Mouse (Mus musculus): Measurements from ENCODE around the gene Ism1. TPM values are rescaled to one million over a fixed set of nuclear protein-coding genes. Genes with fewer than 3 reads are reported as not detected.

Ism1 gene
- polyA plus RNA-seq, 1 experiment from 2014 or later: 4.7 TPM

- ATAC-seq (ENCODE audit: insufficient number of reproducible peaks, low FRiP score, low TSS enrichment, low read depth) (no peak), DNase-seq (ENCODE audit: low spot score) (no peak)
- H3K9ac ChIP-seq (ENCODE audit: low read length): no peak overlapping the region
- WGBS: 71% methylated on average over 2 of the region's 2 CpGs
- no peak overlapping the region for H3K4me3 ChIP-seq (ENCODE audit: low read depth, low read length)
- no peaks in the 10 kb centered on the region for H3K36me3 ChIP-seq (ENCODE audit: control insufficient read depth, insufficient read depth, low read length)
- peaks cover 6% of the 10 kb centered on the region for H3K4me1 ChIP-seq (ENCODE audit: control insufficient read depth, insufficient read depth, low read length)
- H3K27ac ChIP-seq (replicated peaks; ENCODE audit: low read depth, low read length): no peak overlapping the region
- no peak overlapping the region for H3K4me2 ChIP-seq (ENCODE audit: low read depth, severe bottlenecking)
- peaks cover 4% of the 10 kb centered on the region; the same call in 1 of the 2 replicates for H3K27me3 ChIP-seq (ENCODE audit: control insufficient read depth, insufficient read depth, low read length)
- H3K9me3 ChIP-seq (ENCODE audit: control insufficient read depth, low read length): no peaks in the 10 kb centered on the region
These were observed 5.6 kb upstream of the Ism1 start for GRCm38 (mm10) chr2:139672371-139672770.

GRCm38 (mm10) chr2:139677065-139677762 is 764 bp upstream of the Ism1 start:
- Histone ChIP-seq H3K27me3 (ENCODE audit: control insufficient read depth, insufficient read depth, low read length) (peaks cover 4% of the 10 kb centered on the region; the same call in 1 of the 2 replicates), H3K4me2 (ENCODE audit: low read depth, severe bottlenecking) (peak overlapping the region; percentile 99), H3K4me3 (ENCODE audit: low read depth, low read length) (peak overlapping the region; percentile 93), H3K4me1 (ENCODE audit: control insufficient read depth, insufficient read depth, low read length) (peaks cover 9% of the 10 kb centered on the region), H3K9ac (ENCODE audit: low read length) (peak overlapping the region; percentile 94), H3K9me3 (ENCODE audit: control insufficient read depth, low read length) (no peaks in the 10 kb centered on the region), H3K36me3 (ENCODE audit: control insufficient read depth, insufficient read depth, low read length) (no peaks in the 10 kb centered on the region), H3K27ac (replicated peaks; ENCODE audit: low read depth, low read length) (peak overlapping the region; percentile 92; the same call in 1 of the 2 replicates)
- peak; percentile 72 for DNase-seq (ENCODE audit: low spot score)
- 0% methylated on average over 52 of the region's 52 CpGs for WGBS
- ATAC-seq (ENCODE audit: insufficient number of reproducible peaks, low FRiP score, low TSS enrichment, low read depth): peak; percentile 56

GRCm38 (mm10) chr2:139678275-139679140 is 530 bp downstream of the Ism1 start:
- Histone ChIP-seq H3K27ac (replicated peaks; ENCODE audit: low read depth, low read length) (peak overlapping the region; percentile 92), H3K4me1 (ENCODE audit: control insufficient read depth, insufficient read depth, low read length) (peaks cover 9% of the 10 kb centered on the region), H3K4me2 (ENCODE audit: low read depth, severe bottlenecking) (peak overlapping the region; percentile 99), H3K36me3 (ENCODE audit: control insufficient read depth, insufficient read depth, low read length) (no peaks in the 10 kb centered on the region), H3K9me3 (ENCODE audit: control insufficient read depth, low read length) (no peaks in the 10 kb centered on the region), H3K4me3 (ENCODE audit: low read depth, low read length) (peak overlapping the region; percentile 93), H3K9ac (ENCODE audit: low read length) (peak overlapping the region; percentile 94), H3K27me3 (ENCODE audit: control insufficient read depth, insufficient read depth, low read length) (peaks cover 4% of the 10 kb centered on the region; the same call in 1 of the 2 replicates)
- DNase-seq (ENCODE audit: low spot score): peak; percentile 83
- ATAC-seq (ENCODE audit: insufficient number of reproducible peaks, low FRiP score, low TSS enrichment, low read depth): peak; percentile 79
- under 1% methylated on average over 77 of the region's 84 CpGs for WGBS

- WGBS: 59% methylated on average over 3 of the region's 3 CpGs
- Histone ChIP-seq H3K9ac (ENCODE audit: low read length) (no peak overlapping the region), H3K27me3 (ENCODE audit: control insufficient read depth, insufficient read depth, low read length) (no peaks in the 10 kb centered on the region), H3K4me1 (ENCODE audit: control insufficient read depth, insufficient read depth, low read length) (peaks cover 3% of the 10 kb centered on the region; the same call in 1 of the 2 replicates), H3K36me3 (ENCODE audit: control insufficient read depth, insufficient read depth, low read length) (no peaks in the 10 kb centered on the region), H3K27ac (replicated peaks; ENCODE audit: low read depth, low read length) (no peak overlapping the region), H3K9me3 (ENCODE audit: control insufficient read depth, low read length) (no peaks in the 10 kb centered on the region), H3K4me2 (ENCODE audit: low read depth, severe bottlenecking) (no peak overlapping the region), H3K4me3 (ENCODE audit: low read depth, low read length) (no peak overlapping the region)
- no peak for DNase-seq (ENCODE audit: low spot score)
- no peak for ATAC-seq (ENCODE audit: insufficient number of reproducible peaks, low FRiP score, low TSS enrichment, low read depth)
These were observed 4.6 kb downstream of the Ism1 start for GRCm38 (mm10) chr2:139682540-139682939.

GRCm38 (mm10) chr2:139689442-139690003 is 11.5 kb downstream of the Ism1 start:
- Histone ChIP-seq H3K9me3 (ENCODE audit: control insufficient read depth, low read length) (no peaks in the 10 kb centered on the region), H3K4me3 (ENCODE audit: low read depth, low read length) (no peak overlapping the region), H3K36me3 (ENCODE audit: control insufficient read depth, insufficient read depth, low read length) (no peaks in the 10 kb centered on the region), H3K9ac (ENCODE audit: low read length) (no peak overlapping the region), H3K4me1 (ENCODE audit: control insufficient read depth, insufficient read depth, low read length) (no peaks in the 10 kb centered on the region), H3K27me3 (ENCODE audit: control insufficient read depth, insufficient read depth, low read length) (no peaks in the 10 kb centered on the region), H3K27ac (replicated peaks; ENCODE audit: low read depth, low read length) (no peak overlapping the region), H3K4me2 (ENCODE audit: low read depth, severe bottlenecking) (no peak overlapping the region)
- ATAC-seq (ENCODE audit: insufficient number of reproducible peaks, low FRiP score, low TSS enrichment, low read depth) (no peak), DNase-seq (ENCODE audit: low spot score) (no peak)
- 86% methylated on average over 1 of the region's 1 CpGs for WGBS

GRCm38 (mm10) chr2:139693521-139693920 is 15.5 kb downstream of the Ism1 start:
- H3K27me3 ChIP-seq (ENCODE audit: control insufficient read depth, insufficient read depth, low read length): no peaks in the 10 kb centered on the region
- DNase-seq (ENCODE audit: low spot score) (no peak), ATAC-seq (ENCODE audit: insufficient number of reproducible peaks, low FRiP score, low TSS enrichment, low read depth) (no peak)
- H3K4me1 ChIP-seq (ENCODE audit: control insufficient read depth, insufficient read depth, low read length): no peaks in the 10 kb centered on the region
- no peak overlapping the region for H3K27ac ChIP-seq (replicated peaks; ENCODE audit: low read depth, low read length)
- no peak overlapping the region for H3K4me2 ChIP-seq (ENCODE audit: low read depth, severe bottlenecking)
- 94% methylated on average over 3 of the region's 3 CpGs for WGBS
- H3K9me3 ChIP-seq (ENCODE audit: control insufficient read depth, low read length): no peaks in the 10 kb centered on the region
- no peaks in the 10 kb centered on the region for H3K36me3 ChIP-seq (ENCODE audit: control insufficient read depth, insufficient read depth, low read length)
- H3K4me3 ChIP-seq (ENCODE audit: low read depth, low read length): no peak overlapping the region
- no peak overlapping the region for H3K9ac ChIP-seq (ENCODE audit: low read length)

- no peak for ATAC-seq (ENCODE audit: insufficient number of reproducible peaks, low FRiP score, low TSS enrichment, low read depth)
- H3K4me2 ChIP-seq (ENCODE audit: low read depth, severe bottlenecking): no peak overlapping the region
- 70% methylated on average over 5 of the region's 5 CpGs for WGBS
These were observed 16.7 kb downstream of the Ism1 start for GRCm38 (mm10) chr2:139694638-139695037.

GRCm38 (mm10) chr2:139696578-139696977 is 18.6 kb downstream of the Ism1 start:
- no peaks in the 10 kb centered on the region for H3K36me3 ChIP-seq (ENCODE audit: control insufficient read depth, insufficient read depth, low read length)
- no peaks in the 10 kb centered on the region for H3K27me3 ChIP-seq (ENCODE audit: control insufficient read depth, insufficient read depth, low read length)
- WGBS: 60% methylated on average over 2 of the region's 2 CpGs
- no peak for DNase-seq (ENCODE audit: low spot score)
- H3K9ac ChIP-seq (ENCODE audit: low read length): no peak overlapping the region
- H3K27ac ChIP-seq (replicated peaks; ENCODE audit: low read depth, low read length): no peak overlapping the region
- no peak overlapping the region for H3K4me3 ChIP-seq (ENCODE audit: low read depth, low read length)
- H3K9me3 ChIP-seq (ENCODE audit: control insufficient read depth, low read length): peaks cover 4% of the 10 kb centered on the region; the same call in 1 of the 2 replicates
- H3K4me1 ChIP-seq (ENCODE audit: control insufficient read depth, insufficient read depth, low read length): no peaks in the 10 kb centered on the region
- H3K4me2 ChIP-seq (ENCODE audit: low read depth, severe bottlenecking): no peak overlapping the region
- no peak for ATAC-seq (ENCODE audit: insufficient number of reproducible peaks, low FRiP score, low TSS enrichment, low read depth)

More at GRCm38 (mm10) chr2:139694638-139695037, 16.7 kb downstream of the Ism1 start:
- DNase-seq (ENCODE audit: low spot score): no peak
- Histone ChIP-seq H3K4me1 (ENCODE audit: control insufficient read depth, insufficient read depth, low read length) (no peaks in the 10 kb centered on the region), H3K27ac (replicated peaks; ENCODE audit: low read depth, low read length) (no peak overlapping the region), H3K36me3 (ENCODE audit: control insufficient read depth, insufficient read depth, low read length) (no peaks in the 10 kb centered on the region), H3K9ac (ENCODE audit: low read length) (no peak overlapping the region), H3K4me3 (ENCODE audit: low read depth, low read length) (no peak overlapping the region), H3K27me3 (ENCODE audit: control insufficient read depth, insufficient read depth, low read length) (no peaks in the 10 kb centered on the region), H3K9me3 (ENCODE audit: control insufficient read depth, low read length) (no peaks in the 10 kb centered on the region)

Data from limb, embryonic 11.5 days (tissue).